Mouse (Mus musculus) c-Kit-positive CD71-positive TER-119-positive erythroid progenitor cells, embryonic 14.5 days (primary cell): ENCODE results near the gene Tbc1d14.
A peak's percentile ranks its signal among the peaks of the same experiment; 100 is the strongest.

ENCODE experiments used
- DNase-seq: peaks from one replicate; pipeline ENCODE4 v3.0.0-alpha.2; 2013; ENCODE audit warnings: low spot score

Tbc1d14 gene

DNA sequence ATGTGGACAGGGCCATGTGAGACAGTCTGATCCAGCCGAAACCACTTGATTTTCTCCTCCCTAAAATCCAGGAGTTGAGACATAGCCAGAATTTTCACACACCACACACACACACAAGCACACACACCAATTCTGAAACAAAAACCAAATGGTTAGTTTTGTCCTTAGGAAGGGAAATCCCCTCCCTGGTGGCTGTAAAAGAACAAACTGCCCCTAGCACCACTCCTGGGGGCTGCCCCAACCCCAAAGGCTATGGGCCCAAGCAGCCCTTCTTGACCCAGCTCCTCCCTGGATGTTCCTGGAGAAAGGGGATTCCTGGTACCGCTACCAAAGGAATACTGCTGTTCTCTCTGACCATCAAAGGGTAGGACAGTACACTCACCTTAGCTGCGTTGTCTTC lies 16.6 kb downstream of the Tbc1d14 start:
- DNase-seq = no peak

DNA sequence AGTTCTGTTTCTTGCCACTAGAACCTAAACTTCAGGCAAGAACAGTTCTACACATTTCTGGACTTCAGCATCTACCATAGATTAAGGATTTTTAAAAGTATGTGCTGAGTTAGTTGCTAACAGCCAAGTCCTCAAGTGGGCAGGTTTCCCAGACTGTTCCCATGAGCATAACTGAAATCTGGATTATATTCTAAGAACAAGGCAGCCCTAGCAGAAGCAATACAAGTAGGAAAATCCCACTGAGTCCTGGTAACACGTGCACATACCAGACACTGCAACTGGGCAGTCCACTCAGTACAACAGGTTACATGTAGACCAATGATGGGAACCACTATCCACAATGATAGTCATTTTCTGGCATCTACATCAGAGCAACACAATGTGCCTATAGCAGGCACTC lies 17.3 kb downstream of the Tbc1d14 start:
- no peak for DNase-seq

DNA sequence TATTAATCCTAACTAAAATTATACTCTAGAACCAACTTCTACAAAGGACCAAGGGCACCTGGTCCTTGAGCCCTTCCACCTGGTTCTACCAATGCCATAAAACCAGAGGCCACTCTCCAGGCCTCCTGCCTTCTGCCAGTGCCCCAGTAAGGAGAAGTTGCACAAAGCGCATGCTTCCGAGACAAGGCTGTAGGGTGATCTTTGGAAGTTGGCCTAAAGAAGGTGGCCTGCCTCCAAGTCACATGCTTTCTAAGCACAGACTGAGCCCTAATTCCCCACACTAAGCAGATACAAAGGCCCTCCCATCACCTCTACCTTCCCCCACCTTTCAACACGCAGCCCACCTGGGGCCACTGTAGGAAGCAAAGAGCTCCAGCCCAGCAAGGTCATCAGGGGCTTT lies 17.8 kb downstream of the Tbc1d14 start:
- no peak for DNase-seq

DNA sequence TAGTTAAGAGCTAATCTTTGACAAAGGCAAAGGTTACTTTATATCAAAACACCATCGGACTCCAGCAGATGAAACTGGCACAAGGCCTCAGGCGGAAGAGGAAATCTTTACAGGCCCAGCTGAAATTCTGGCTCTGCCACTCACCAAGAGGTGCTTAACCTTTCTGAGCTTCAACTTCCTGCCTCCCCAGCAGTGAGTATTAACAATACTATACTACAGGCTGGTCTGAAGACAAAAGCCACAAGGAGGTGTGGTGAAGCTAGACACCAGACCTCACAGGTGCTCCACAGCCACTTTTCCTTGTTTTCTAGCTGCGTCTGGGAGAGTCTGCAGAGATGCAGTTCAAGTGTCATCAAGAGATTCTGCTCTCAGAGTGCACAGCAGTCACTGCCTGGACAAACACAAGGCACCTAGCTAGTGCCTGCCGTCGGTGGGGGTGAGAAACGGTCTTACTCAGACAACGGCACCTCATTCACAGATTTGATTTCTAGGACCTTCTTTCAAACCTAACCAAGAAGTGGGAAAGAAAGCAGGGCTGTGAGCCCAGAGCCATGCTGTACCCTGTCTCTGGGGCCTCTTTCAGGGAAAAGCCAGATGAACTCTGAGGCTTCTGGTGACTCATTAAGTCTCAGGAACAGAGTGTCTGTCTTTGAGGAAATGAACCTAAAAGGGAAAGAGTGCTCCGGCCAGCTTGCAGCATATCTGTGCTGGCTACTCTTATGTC lies 18.8 kb downstream of the Tbc1d14 start:
- no peak for DNase-seq

DNA sequence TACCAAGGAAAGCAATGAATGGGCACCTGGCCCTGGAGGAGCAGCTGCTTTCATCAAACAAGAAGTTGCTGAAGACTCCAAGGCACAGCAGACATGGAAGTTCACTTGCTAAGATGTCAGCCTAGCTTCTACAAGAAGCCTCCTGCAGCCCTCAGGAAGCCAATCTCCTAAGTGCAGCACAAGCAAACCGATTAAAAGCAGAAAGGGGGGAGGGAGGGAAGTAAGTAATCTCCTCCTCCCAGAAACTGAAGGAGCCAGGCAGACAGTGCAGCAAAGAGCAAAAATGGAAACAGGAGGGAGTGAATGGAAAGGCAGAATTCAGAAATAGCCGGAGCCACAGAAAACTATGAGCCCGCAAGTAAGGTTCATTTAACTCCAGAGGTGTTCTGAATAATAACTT lies 19.7 kb downstream of the Tbc1d14 start:
- DNase-seq = peak; percentile 69

DNA sequence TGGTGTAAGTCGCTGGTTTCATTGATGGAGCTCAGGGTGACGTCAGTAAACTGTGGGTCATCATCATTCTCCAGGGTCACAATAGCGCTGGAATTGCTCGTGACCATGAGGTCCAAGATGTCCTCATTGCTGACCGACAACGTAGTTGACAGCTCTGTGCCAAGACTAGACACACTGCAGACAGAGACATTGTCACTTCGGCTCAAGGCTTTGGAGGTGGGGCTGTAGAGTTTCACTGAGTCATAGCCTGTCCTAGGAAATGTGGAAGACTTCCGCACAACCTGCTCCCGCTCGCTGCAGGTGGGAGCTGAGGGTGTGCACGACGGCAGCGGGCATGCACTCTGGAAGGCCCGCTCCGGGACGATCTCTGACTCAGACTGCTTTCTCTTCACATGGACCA lies 21.7 kb downstream of the Tbc1d14 start:
- DNase-seq = no peak

DNA sequence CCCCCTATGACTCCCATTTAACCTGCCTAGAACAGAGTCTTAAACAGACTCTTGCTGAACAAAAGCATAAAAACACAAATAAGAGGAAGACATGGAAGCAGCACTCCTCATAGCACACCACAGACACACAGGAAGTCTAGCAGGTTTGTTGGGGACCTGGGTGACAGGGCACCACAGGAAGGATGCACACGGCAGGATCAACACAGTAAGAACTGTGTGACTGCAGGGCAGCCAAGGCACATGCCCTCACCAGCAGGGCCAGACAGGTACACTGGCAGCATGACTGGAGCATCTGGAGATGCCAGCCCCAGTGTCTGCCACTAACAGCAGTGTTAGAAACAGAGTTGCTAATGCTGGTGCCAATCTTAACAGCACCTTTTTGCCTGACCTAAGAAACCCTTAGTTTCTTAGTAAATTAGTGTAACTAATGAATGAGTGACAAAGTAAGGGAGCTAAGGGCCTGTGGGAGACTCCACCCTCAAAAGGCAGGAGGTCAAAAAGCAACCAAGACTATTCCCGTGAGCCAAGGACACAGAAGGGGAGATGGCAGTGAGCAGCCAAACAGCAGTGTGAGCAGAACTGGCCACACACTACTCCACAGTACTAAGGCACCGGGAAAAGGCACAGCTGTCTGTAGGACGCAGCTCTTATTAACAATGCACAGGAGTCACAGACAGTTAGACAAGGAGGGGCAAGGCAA lies 22.4 kb downstream of the Tbc1d14 start:
- DNase-seq = no peak

DNA sequence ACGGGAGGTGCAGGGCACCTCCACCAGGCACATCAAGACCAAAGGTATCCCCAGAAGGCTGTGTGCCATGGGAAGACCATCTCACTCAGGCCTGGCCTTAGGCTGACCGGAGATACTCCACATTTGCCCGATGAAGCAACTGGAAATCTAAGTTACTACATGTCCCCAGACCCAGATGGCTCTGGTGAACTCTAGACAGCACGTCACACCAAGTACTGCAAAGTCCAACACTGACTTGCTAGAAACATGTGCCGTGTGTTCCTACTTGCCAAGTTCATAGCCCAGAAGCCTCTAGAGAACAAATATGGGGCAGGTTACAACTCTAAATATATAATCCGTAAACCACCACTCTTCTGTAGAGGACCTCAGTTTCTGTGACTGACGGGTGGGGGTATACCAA lies 23.0 kb downstream of the Tbc1d14 start:
- no peak for DNase-seq

DNA sequence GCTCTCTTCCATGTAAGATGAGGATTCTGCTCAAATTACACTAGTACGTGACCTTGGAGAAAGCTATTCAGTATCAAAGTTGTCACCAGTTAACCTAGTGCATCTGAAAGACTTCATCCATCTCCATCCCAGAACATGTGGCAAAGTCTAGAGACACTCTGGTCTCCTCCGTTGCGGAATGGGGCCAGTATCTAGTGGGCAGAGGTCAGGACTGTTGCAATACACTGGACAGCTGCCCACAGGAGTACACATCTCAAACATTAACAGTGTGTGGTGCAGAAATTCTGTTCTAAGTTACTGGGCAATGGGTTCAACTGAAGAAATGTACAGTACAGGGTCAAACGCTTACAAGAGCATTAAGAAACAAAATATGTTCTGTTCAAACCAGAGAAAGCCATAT lies 25.0 kb downstream of the Tbc1d14 start:
- DNase-seq = no peak

DNA sequence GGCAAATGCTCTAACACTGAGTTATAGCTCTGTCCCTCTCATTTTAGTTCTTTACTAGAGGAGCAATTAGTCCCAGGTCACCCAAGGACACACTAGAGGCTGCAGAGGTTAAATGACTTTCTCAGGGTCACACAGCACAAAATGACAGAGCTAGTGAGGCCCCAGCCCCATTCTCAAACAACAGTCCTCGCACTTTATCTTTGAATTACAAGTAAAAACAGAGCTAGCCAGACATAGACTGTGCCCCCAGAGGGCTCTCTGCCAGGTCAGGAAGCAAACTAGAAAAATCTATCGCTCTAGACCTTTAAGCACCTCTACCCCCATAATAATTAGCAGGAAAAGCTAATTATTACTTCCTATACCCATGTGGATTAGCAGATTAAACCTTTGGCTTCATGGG lies 25.4 kb downstream of the Tbc1d14 start:
- no peak for DNase-seq

DNA sequence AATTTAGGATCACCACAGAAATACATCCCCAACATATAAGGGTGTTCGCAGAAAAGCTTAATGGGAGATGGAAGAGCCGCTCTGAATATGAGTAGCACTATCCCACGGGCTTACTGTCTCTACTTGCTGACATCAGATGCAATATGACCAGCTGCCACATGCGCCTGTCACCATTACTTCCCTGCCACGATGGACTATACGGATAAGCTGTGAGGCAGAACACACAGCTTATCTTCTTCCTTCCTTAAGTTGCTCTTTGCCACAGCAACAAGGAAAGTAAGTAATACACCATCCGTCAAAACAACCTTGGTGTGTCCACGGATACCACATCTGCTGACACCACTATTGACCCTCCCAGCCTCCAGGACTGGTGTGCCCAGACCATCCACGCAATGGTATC lies 28.5 kb downstream of the Tbc1d14 start:
- no peak for DNase-seq

DNA sequence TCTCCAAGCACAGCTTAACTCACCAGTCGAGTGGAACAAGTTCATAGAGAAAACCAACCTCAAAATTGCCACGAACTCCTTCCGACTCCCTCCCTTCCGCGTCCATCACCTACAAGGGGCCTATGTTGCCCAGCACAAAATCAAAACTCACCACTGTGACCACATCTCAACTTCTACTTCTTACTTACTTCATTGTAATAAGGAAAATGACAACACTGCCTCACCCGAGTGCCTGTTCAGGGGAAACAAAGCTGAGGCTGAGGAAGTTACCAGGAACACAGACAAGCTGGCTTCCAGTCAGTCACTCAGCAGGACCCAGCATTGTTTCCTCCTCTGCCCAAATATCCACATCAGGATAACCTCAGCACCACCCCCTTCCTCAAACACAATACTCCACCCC lies 29.3 kb downstream of the Tbc1d14 start:
- no peak for DNase-seq

DNA sequence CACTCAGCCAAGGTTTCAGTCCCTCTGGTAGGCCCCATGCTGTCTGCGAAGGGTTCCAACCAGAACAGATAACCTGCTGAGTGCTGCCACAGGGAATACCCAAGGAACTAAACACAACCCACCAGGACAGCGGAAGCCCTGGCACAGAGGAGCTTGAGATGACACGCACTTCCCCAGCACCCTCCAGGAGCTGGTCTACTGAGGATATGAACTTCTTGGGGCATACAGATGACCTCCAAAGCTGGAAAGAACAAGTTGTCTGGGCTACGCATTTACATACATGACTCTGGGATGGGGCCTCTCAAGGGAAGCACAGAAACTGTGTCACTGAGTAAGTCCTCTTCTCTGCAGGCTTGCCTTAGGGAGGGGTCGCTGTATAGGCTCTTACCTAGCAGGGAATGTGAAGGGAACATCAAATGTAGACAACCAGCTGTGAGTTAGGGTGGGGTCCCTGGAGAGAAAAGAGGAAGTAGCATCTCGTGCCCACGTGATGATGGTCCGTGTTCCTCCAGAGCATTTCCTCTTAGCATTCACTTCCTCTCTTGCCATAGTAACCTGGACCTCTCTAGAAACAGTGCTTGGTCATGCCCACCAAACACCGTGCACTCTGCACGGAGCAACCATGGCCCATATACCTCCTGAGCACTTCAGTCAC lies 30.2 kb downstream of the Tbc1d14 start:
- DNase-seq = no peak

DNA sequence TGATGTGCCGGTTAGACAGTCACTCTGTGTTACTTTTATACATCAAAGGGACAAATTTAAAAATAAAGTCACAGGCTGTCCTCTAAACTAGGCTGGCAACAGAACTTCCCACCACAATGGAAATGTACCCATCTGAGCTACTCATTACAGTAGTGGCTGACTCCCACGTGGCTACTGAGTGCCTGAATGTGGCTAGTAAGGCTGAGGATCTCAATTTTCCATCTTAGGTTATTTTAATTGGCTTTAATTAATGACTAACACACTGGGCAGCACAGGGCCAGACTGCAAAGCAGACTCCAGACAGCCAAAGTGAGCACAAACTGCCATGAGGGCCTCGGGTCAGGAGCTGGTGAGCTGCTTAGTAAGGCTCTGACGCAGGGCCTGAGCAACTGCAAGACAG lies 31.6 kb downstream of the Tbc1d14 start:
- DNase-seq = no peak

DNA sequence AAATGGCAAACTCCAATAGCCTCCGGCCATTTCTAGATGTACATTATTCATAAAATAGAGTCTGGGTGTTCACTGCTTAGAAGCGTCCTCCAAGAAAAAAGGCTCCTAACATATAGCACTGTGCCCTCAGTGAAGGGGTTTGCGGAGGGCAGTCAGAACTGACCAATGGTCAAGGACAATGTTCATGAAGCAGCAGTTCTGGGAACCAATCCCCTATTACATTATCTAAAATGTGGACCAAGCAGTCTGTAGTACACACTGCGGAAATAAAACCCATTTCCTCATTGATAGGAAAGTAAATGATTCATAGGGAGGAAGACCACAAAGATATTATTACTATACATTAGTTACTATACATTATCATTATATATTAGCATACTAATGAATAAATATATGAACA lies 32.6 kb downstream of the Tbc1d14 start:
- no peak for DNase-seq

DNA sequence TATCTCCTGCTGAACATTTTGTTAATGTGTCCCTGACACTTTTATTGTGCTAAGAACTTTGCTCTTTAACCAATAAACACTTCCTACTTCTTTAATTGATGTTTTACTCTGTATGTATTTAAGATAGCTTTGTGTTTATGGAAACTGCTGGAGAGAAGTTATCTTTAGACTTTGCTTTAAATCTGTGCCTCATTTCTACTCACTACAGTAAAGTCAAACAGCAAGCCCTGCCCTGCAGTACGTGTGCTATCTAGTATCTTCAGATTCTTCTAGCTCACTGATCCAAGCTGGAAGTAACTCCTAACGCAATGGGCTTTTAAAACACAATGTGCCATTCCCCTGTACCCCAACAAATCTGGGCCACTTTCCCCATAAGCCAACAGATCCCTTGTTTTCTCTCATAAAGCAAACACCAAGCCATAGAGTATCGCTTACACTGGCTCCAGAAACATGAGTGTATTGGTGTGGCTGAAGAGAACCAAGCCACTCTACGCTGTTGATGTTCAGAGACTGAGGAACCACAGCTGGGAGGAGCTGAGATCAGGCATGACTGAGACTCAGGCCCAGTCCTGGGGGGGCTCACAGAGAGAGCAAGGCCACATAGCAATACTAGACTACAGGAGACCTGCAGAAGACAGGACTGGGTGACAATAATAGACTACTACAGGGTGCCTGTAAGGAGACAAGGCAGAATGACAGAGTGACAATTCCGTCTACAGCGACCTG lies 33.4 kb downstream of the Tbc1d14 start:
- DNase-seq = no peak

DNA sequence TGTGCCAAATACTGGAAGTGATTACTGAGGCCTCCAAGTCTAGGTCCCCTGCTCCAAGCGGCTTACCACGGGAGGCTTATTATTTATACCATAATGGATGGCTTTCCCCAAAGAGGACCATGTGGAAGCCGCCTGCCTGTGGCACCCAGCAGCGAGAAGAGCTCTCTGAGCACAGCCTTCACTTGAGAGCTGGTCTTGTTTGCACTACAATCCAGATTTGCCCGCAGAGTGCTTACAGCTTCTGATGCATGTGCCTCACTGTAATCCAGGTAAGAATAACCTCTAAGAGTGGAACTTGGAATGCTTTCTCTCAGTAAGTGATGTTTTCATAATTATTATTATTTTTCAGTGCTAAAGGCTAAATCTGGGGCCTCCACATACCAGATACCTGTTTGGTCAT lies 34.0 kb downstream of the Tbc1d14 start:
- DNase-seq = no peak

DNA sequence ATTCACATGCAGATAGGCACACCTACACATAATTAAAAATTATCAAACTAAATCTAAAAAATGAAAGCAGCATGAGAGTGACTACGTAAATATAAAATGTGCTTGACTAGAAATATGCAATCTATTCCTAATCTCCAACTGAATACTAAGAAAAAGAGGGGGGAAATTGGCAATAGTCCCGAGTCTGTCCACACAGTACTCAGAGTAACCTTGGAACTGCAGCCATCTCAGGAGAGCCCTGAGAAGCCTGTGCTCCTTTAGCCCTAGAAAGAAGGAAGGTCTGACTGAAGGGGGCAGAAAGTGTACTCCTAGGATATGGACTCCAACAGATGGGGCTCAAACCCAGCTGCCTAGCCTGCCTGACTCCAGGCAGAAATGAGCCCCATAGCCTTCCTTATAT lies 34.5 kb downstream of the Tbc1d14 start:
- no peak for DNase-seq

DNA sequence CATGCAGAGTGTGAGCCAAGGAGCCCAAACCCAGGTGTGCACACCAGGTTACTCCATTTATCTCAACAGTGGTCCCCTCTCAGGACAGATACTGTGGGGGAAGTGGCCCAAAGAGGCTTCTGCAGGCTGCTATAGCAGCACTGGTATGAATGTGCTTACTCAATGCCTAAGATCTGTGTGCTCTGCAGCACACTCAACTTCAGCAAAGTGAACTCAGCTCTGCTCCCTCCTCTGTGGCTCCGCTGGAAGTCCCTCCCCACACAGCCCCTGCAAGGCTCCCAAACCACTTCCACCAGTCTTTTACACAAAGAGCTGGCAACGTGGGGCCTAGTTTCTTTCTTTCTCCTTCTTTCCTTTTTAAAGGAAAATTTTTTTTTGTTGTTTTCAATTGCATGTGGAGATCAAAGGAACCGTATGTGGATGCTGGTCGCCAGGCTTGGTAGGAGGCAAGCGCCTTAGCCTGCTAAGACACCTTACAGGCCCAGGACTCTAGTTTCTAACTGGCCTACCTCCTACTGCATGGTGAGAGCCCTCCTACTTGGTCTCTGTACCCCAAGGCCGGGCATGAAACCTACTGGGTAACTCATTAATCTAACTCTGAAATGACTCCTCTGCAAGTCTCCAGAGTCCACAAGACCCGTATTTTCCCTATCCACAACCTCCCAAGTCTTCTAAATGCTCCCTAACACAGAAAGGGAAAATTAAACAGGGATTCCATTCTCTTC lies 35.3 kb downstream of the Tbc1d14 start:
- DNase-seq = no peak

DNA sequence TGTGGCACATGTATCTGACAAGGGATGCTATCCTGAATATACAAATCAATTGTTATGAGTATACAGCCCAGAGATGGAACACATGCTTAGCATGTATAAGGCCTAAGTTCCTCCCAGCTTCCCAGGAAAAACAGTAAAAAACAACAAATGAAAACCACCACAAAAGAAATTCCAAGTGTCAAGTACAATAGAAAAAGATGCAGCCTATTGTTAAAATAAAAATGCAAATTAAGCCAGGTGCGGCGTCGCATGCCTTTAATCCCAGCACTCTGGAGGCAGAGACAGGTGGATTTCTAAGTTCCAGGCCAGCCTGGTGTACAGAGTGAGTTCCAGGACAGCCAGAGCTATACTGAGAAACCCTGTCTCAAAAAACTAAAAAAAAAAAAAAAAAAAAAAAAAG lies 36.2 kb downstream of the Tbc1d14 start:
- no peak for DNase-seq

DNA sequence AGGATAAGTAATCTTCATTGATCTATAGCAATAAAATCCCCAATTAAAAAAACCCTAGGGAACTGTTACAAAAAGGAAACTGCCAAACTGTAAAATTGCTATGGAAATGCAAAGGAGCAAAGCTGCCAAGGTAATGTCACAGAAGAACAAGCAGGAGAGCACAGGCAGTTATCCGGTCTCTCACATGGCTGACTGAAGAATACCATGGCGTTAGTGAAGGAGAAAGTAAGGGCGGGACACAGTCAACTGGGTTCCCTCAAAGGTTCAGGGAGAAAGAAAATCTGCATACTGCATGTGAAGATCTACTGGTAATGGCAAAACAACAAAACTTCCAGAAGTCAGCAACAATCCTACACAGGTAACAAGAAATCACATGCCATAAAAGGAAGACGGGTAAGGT lies 36.8 kb downstream of the Tbc1d14 start:
- DNase-seq = no peak

DNA sequence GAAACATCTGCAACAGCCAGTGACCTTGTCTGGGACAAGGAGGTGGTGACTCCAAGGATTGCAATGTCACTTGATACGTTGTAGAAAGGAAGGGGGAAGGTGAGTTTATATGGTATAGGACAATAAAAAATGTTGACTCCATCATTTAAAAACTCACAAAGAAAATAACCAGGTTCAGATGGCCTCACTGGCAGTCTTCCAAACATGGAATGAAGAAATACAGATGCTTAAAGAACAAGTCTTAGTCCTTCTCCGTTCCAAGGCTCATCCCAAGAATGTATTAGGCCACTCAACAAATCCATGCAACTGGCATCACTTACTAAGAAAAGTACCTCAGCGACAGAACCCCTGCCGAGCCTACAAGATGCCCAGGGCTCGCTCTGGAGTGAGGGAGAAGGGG lies 38.6 kb downstream of the Tbc1d14 start:
- DNase-seq = no peak
